Mouse (Mus musculus): Measurements from ENCODE around the gene S100a4. TPM values are rescaled to one million over a fixed set of nuclear protein-coding genes. Genes with fewer than 3 reads are reported as not detected.

The S100a4 gene
- polyA plus RNA-seq, 1 experiment from 2014 or later = 1.0 TPM

GRCm38 (mm10) chr3:90613461-90614147, 10.0 kb downstream of the S100a4 start:
- H3K9me3 ChIP-seq = no peaks in the 10 kb centered on the region
- H3K4me3 ChIP-seq = no peak overlapping the region; the same call in 1 of the 2 replicates
- no peak overlapping the region for H3K27ac ChIP-seq (replicated peaks)
- peaks cover 9% of the 10 kb centered on the region for H3K4me1 ChIP-seq (replicated peaks)
- no peak overlapping the region for H3K9ac ChIP-seq
- H3K4me2 ChIP-seq = peak overlapping the region; percentile 67
- H3K27me3 ChIP-seq = 0 out of 2 replicates have a peak, but pooled peaks cover 4% of the 10 kb centered on the region
- ATAC-seq (ENCODE audit: low FRiP score, low read depth) = no peak
- WGBS = 80% methylated on average over 7 of the region's 7 CpGs
- no peaks in the 10 kb centered on the region for H3K36me3 ChIP-seq

- no peak for ATAC-seq (ENCODE audit: low FRiP score, low read depth)
- Histone ChIP-seq H3K27ac (replicated peaks) (no peak overlapping the region), H3K27me3 (0 out of 2 replicates have a peak, but pooled peaks cover 4% of the 10 kb centered on the region), H3K9ac (no peak overlapping the region), H3K4me1 (replicated peaks) (peaks cover 9% of the 10 kb centered on the region), H3K36me3 (no peaks in the 10 kb centered on the region), H3K9me3 (no peaks in the 10 kb centered on the region), H3K4me2 (no peak overlapping the region), H3K4me3 (no peak overlapping the region)
- 88% methylated on average over 6 of the region's 6 CpGs for WGBS
Observed at GRCm38 (mm10) chr3:90614148-90614530, 10.6 kb downstream of the S100a4 start.

GRCm38 (mm10) chr3:90614611-90615251, 11.2 kb downstream of the S100a4 start:
- peaks cover 9% of the 10 kb centered on the region for H3K4me1 ChIP-seq (replicated peaks)
- no peak for ATAC-seq (ENCODE audit: low FRiP score, low read depth)
- 83% methylated on average over 11 of the region's 11 CpGs for WGBS
- H3K4me3 ChIP-seq = no peak overlapping the region
- no peak overlapping the region for H3K9ac ChIP-seq
- H3K9me3 ChIP-seq = no peaks in the 10 kb centered on the region
- H3K36me3 ChIP-seq = no peaks in the 10 kb centered on the region
- 0 out of 2 replicates have a peak, but pooled peaks cover 4% of the 10 kb centered on the region for H3K27me3 ChIP-seq
- H3K4me2 ChIP-seq = no peak overlapping the region
- H3K27ac ChIP-seq (replicated peaks) = no peak overlapping the region

GRCm38 (mm10) chr3:90615415-90615814, 11.8 kb downstream of the S100a4 start:
- Histone ChIP-seq H3K36me3 (no peaks in the 10 kb centered on the region), H3K4me3 (no peak overlapping the region), H3K4me2 (no peak overlapping the region), H3K4me1 (replicated peaks) (peaks cover 9% of the 10 kb centered on the region), H3K27ac (replicated peaks) (no peak overlapping the region), H3K9ac (no peak overlapping the region), H3K9me3 (no peaks in the 10 kb centered on the region), H3K27me3 (0 out of 2 replicates have a peak, but pooled peaks cover 4% of the 10 kb centered on the region)
- ATAC-seq (ENCODE audit: low FRiP score, low read depth) = no peak
- 14% methylated on average over 7 of the region's 7 CpGs for WGBS

DNA sequence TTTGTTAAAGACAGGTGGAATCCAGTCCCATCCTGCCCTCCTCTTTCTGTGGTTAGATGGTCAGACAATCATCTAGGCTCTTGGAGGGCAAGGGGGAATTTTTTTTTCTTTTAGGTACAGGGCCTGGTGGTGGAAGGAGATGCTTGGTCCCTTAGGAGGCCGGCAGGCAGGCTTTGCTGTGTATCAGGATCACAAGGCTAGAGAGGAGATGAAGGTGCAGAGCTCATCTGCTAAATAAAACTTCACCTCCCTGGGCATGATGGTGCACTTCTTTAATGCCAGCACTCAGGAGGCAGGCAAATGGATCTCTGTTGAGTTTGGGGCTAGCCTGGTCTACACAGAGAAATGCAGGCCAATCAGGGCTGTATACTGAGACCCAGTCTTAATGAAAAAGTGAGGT, 12.3 kb downstream of the S100a4 start:
- ATAC-seq (ENCODE audit: low FRiP score, low read depth) = no peak
- H3K4me2 ChIP-seq = no peak overlapping the region
- no peaks in the 10 kb centered on the region for H3K36me3 ChIP-seq
- peaks cover 9% of the 10 kb centered on the region for H3K4me1 ChIP-seq (replicated peaks)
- no peak overlapping the region for H3K4me3 ChIP-seq
- H3K9ac ChIP-seq = no peak overlapping the region
- WGBS = 62% methylated on average over 1 of the region's 1 CpGs
- no peaks in the 10 kb centered on the region for H3K9me3 ChIP-seq
- H3K27me3 ChIP-seq = 0 out of 2 replicates have a peak, but pooled peaks cover 4% of the 10 kb centered on the region
- no peak overlapping the region for H3K27ac ChIP-seq (replicated peaks)

DNA sequence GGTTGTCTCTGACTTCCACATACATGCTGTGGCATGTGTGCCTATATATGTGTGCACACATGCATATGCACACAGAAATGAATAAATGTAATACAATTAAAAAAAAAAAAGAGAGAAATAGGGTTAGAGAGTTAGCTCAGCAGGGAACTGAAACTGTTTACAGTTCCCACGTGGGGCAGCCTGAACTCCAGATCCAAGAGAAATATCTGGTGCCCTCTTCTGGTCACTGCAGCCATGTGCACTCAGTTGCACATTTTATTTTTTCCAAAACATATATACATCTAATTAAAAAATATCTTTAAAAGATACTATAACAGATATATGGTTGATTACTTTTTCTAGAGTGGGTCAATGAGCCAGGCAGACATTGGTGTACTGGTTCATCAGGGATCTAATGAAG, 14.0 kb downstream of the S100a4 start:
- Histone ChIP-seq H3K27me3 (0 out of 2 replicates have a peak, but pooled peaks cover 4% of the 10 kb centered on the region), H3K36me3 (no peaks in the 10 kb centered on the region), H3K9ac (no peak overlapping the region), H3K4me3 (no peak overlapping the region), H3K9me3 (no peaks in the 10 kb centered on the region), H3K4me1 (replicated peaks) (peaks cover 8% of the 10 kb centered on the region), H3K4me2 (no peak overlapping the region), H3K27ac (replicated peaks) (no peak overlapping the region)
- WGBS = 15% methylated on average over 1 of the region's 1 CpGs
- ATAC-seq (ENCODE audit: low FRiP score, low read depth) = no peak

GRCm38 (mm10) chr3:90621552-90621951, 18.0 kb downstream of the S100a4 start:
- Histone ChIP-seq H3K4me2 (no peak overlapping the region), H3K36me3 (no peaks in the 10 kb centered on the region), H3K27ac (replicated peaks) (no peak overlapping the region), H3K4me1 (replicated peaks) (peaks cover 12% of the 10 kb centered on the region), H3K9me3 (no peaks in the 10 kb centered on the region), H3K4me3 (no peak overlapping the region), H3K27me3 (no peaks in the 10 kb centered on the region), H3K9ac (no peak overlapping the region)
- 58% methylated on average over 7 of the region's 7 CpGs for WGBS
- ATAC-seq (ENCODE audit: low FRiP score, low read depth) = no peak

GRCm38 (mm10) chr3:90623435-90624071, 20.0 kb downstream of the S100a4 start:
- no peak overlapping the region for H3K4me3 ChIP-seq
- H3K27ac ChIP-seq (replicated peaks) = peak overlapping the region; percentile 34
- H3K4me2 ChIP-seq = no peak overlapping the region
- H3K4me1 ChIP-seq (replicated peaks) = peaks cover 12% of the 10 kb centered on the region
- H3K36me3 ChIP-seq = no peaks in the 10 kb centered on the region
- no peaks in the 10 kb centered on the region for H3K27me3 ChIP-seq
- H3K9me3 ChIP-seq = no peaks in the 10 kb centered on the region
- ATAC-seq (ENCODE audit: low FRiP score, low read depth) = 0 out of 2 replicates have a peak, but pooled peaks have one; percentile 40
- 0% methylated on average over 2 of the region's 2 CpGs for WGBS
- H3K9ac ChIP-seq = no peak overlapping the region

- Histone ChIP-seq H3K4me3 (no peak overlapping the region), H3K4me1 (replicated peaks) (peaks cover 12% of the 10 kb centered on the region), H3K27ac (replicated peaks) (no peak overlapping the region), H3K36me3 (no peaks in the 10 kb centered on the region), H3K4me2 (no peak overlapping the region), H3K9ac (no peak overlapping the region), H3K9me3 (no peaks in the 10 kb centered on the region), H3K27me3 (no peaks in the 10 kb centered on the region)
- no peak for ATAC-seq (ENCODE audit: low FRiP score, low read depth)
- 69% methylated on average over 5 of the region's 5 CpGs for WGBS
Observed at GRCm38 (mm10) chr3:90625496-90625895, 21.9 kb downstream of the S100a4 start.

GRCm38 (mm10) chr3:90626266-90627021, 22.9 kb downstream of the S100a4 start:
- H3K9me3 ChIP-seq = no peaks in the 10 kb centered on the region
- H3K9ac ChIP-seq = no peak overlapping the region
- ATAC-seq (ENCODE audit: low FRiP score, low read depth) = no peak
- no peak overlapping the region for H3K4me3 ChIP-seq
- H3K27ac ChIP-seq (replicated peaks) = no peak overlapping the region
- no peaks in the 10 kb centered on the region for H3K36me3 ChIP-seq
- 77% methylated on average over 9 of the region's 9 CpGs for WGBS
- H3K4me2 ChIP-seq = no peak overlapping the region
- no peaks in the 10 kb centered on the region for H3K27me3 ChIP-seq
- peaks cover 12% of the 10 kb centered on the region for H3K4me1 ChIP-seq (replicated peaks)

GRCm38 (mm10) chr3:90627366-90627765, 23.8 kb downstream of the S100a4 start:
- Histone ChIP-seq H3K9me3 (no peaks in the 10 kb centered on the region), H3K9ac (no peak overlapping the region), H3K4me2 (no peak overlapping the region), H3K4me3 (no peak overlapping the region), H3K36me3 (no peaks in the 10 kb centered on the region), H3K4me1 (replicated peaks) (peaks cover 12% of the 10 kb centered on the region), H3K27me3 (no peaks in the 10 kb centered on the region), H3K27ac (replicated peaks) (no peak overlapping the region)
- no peak for ATAC-seq (ENCODE audit: low FRiP score, low read depth)
- 97% methylated on average over 5 of the region's 5 CpGs for WGBS

Measured in hindbrain, embryonic 15.5 days (tissue).